Mouse (Mus musculus): ENCODE results near the gene Gm6993.

The Gm6993 gene

GRCm38 (mm10) chr12:31271361-31272011, 30.9 kb downstream of the Gm6993 start:
- no peak for DNase-seq (ENCODE audit: low spot score in 2 of 2)

GRCm38 (mm10) chr12:31272012-31272735, 31.6 kb downstream of the Gm6993 start:
- no peak for DNase-seq (ENCODE audit: low spot score in 2 of 2)

- DNase-seq (ENCODE audit: low spot score in 2 of 2): no peak
Observed at GRCm38 (mm10) chr12:31272846-31273245, 32.3 kb downstream of the Gm6993 start.

GRCm38 (mm10) chr12:31273646-31274045, 33.1 kb downstream of the Gm6993 start:
- no peak for DNase-seq (ENCODE audit: low spot score in 2 of 2)

GRCm38 (mm10) chr12:31275411-31275810, 34.8 kb downstream of the Gm6993 start:
- no peak for DNase-seq (ENCODE audit: low spot score in 2 of 2)

GRCm38 (mm10) chr12:31278270-31278669, 37.7 kb downstream of the Gm6993 start:
- DNase-seq (ENCODE audit: low spot score in 2 of 2): no peak

- DNase-seq (ENCODE audit: low spot score in 2 of 2): no peak
Observed at GRCm38 (mm10) chr12:31280318-31280717, 39.7 kb downstream of the Gm6993 start.

- DNase-seq (ENCODE audit: low spot score in 2 of 2): no peak
Observed at GRCm38 (mm10) chr12:31281100-31281591, 40.6 kb downstream of the Gm6993 start.

GRCm38 (mm10) chr12:31282241-31282640, 41.7 kb downstream of the Gm6993 start:
- no peak for DNase-seq (ENCODE audit: low spot score in 2 of 2)

- DNase-seq (ENCODE audit: low spot score in 2 of 2): no peak
Observed at GRCm38 (mm10) chr12:31283131-31283530, 42.6 kb downstream of the Gm6993 start.

GRCm38 (mm10) chr12:31283617-31284136, 43.1 kb downstream of the Gm6993 start:
- no peak for DNase-seq (ENCODE audit: low spot score in 2 of 2)

- no peak for DNase-seq (ENCODE audit: low spot score in 2 of 2)
Observed at GRCm38 (mm10) chr12:31289046-31289445, 48.5 kb downstream of the Gm6993 start.
